Mouse (Mus musculus) forebrain, embryonic 10.5 days (tissue): ENCODE measurements at regions not wholly inside any gene's neighbourhood (a gene's known extent, or its start where the extent isn't known, plus 50 kb on each side); places are given as distances from the start of the nearest gene placed in this dataset.

Experiments used
- DNase-seq: peaks from one replicate; pipeline ENCODE4 v3.0.0-alpha.2; 2017; ENCODE audit warnings: low spot score; ENCODE audit errors: extremely low spot score
- H3K27ac ChIP-seq: fragments of 300-500 bp; sonication (generic); 2 replicates; pipeline ENCODE4 v1.5.1; 2016; ENCODE audit warnings: mild to moderate bottlenecking
- H3K27me3 ChIP-seq: fragments of 300-500 bp; sonication (generic); 2 replicates; pipeline ENCODE4 v1.6.1; 2016; ENCODE audit warnings: mild to moderate bottlenecking; ENCODE audit not compliant: poor library complexity, severe bottlenecking
- H3K36me3 ChIP-seq: fragments of 300-500 bp; sonication (generic); replicated peaks from 2 replicates; pipeline ENCODE4 v1.6.1; 2016; ENCODE audit warnings: mild to moderate bottlenecking, moderate library complexity
- H3K4me1 ChIP-seq: fragments of 300-500 bp; sonication (generic); 2 replicates; pipeline ENCODE4 v1.6.1; 2016
- H3K4me3 ChIP-seq: fragments of 300-500 bp; sonication (generic); 2 replicates; pipeline ENCODE4 v1.5.1; 2016; ENCODE audit warnings: mild to moderate bottlenecking, moderate library complexity
- H3K9me3 ChIP-seq: fragments of 300-500 bp; sonication (generic); 2 replicates; pipeline ENCODE4 v1.6.1; 2016; ENCODE audit warnings: mild to moderate bottlenecking, moderate library complexity
- WGBS: fragments of 180-500 bp; shearing (Covaris S2); methylation state at CpG from one replicate; pipeline ENCODE4 v1.1.7; 2016; 5-methylcytosine and 5-hydroxymethylcytosine counted together

- 88% methylated on average over 10 of the region's 10 CpGs for WGBS
Observed at GRCm38 (mm10) chr5:37932086-37932759, 106.3 kb upstream of the Stx18 start.

GRCm38 (mm10) chr5:37920481-37920880, 96.1 kb upstream of the Msx1 start:
- 23% methylated on average over 2 of the region's 2 CpGs for WGBS
- no peak overlapping the region for H3K27ac ChIP-seq
- H3K27me3 ChIP-seq = peaks cover 64% of the 10 kb centered on the region
- H3K4me1 ChIP-seq = peaks cover 37% of the 10 kb centered on the region
- H3K9me3 ChIP-seq = 0 out of 2 replicates have a peak, but pooled peaks cover 5% of the 10 kb centered on the region
- no peaks in the 10 kb centered on the region for H3K36me3 ChIP-seq
- no peak overlapping the region for H3K4me3 ChIP-seq
- DNase-seq = no peak

More at GRCm38 (mm10) chr5:37932086-37932759, 106.3 kb upstream of the Stx18 start:
- no peak for DNase-seq
- H3K4me1 ChIP-seq = no peaks in the 10 kb centered on the region; the same call in 1 of the 2 replicates
- H3K27ac ChIP-seq = no peak overlapping the region
- H3K36me3 ChIP-seq = no peaks in the 10 kb centered on the region
- peaks cover 5% of the 10 kb centered on the region; the same call in 1 of the 2 replicates for H3K27me3 ChIP-seq
- H3K9me3 ChIP-seq = no peaks in the 10 kb centered on the region
- H3K4me3 ChIP-seq = no peak overlapping the region

GRCm38 (mm10) chr5:37919102-37919501, 94.7 kb upstream of the Msx1 start:
- 0 out of 2 replicates have a peak, but pooled peaks cover 5% of the 10 kb centered on the region for H3K9me3 ChIP-seq
- WGBS = 73% methylated on average over 3 of the region's 3 CpGs
- no peak overlapping the region for H3K27ac ChIP-seq
- peaks cover 37% of the 10 kb centered on the region for H3K4me1 ChIP-seq
- no peak for DNase-seq
- no peaks in the 10 kb centered on the region for H3K36me3 ChIP-seq
- H3K4me3 ChIP-seq = no peak overlapping the region
- peaks cover 76% of the 10 kb centered on the region for H3K27me3 ChIP-seq

- Histone ChIP-seq H3K27me3 (peaks cover 83% of the 10 kb centered on the region), H3K36me3 (no peaks in the 10 kb centered on the region), H3K4me3 (peak overlapping the region; percentile 40), H3K9me3 (peaks cover 11% of the 10 kb centered on the region; the same call in 1 of the 2 replicates), H3K4me1 (peaks cover 37% of the 10 kb centered on the region), H3K27ac (peak overlapping the region; percentile 56; the same call in 1 of the 2 replicates)
- DNase-seq = peak; percentile 40
- 2% methylated on average over 28 of the region's 28 CpGs for WGBS
Observed at GRCm38 (mm10) chr5:37918001-37918707, 93.8 kb upstream of the Msx1 start.

DNA sequence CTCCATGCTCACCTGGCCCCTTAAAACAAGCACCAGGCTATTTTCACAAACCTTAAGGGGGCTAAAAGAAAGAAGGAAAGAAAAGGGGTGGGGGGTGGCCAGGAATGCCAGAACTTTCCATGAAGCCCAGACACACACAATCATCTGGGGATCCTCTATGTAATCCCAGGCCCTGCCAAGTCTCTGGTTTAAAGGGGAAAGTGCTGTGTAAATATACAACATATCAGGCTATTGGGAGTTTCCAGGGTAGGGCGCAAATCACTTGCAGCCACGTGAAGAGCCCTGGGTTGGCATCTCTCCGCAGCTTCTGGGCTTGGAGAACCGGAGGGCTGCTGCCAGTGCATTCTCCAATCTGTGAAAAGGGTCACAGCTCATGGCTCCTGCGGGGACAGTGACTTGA, 92.8 kb upstream of the Msx1 start:
- no peak for DNase-seq
- H3K9me3 ChIP-seq = peaks cover 13% of the 10 kb centered on the region; the same call in 1 of the 2 replicates
- 17% methylated on average over 5 of the region's 5 CpGs for WGBS
- H3K36me3 ChIP-seq = no peaks in the 10 kb centered on the region
- H3K27me3 ChIP-seq = peaks cover 80% of the 10 kb centered on the region
- peaks cover 37% of the 10 kb centered on the region for H3K4me1 ChIP-seq
- H3K27ac ChIP-seq = 0 out of 2 replicates have a peak overlapping the region, but pooled peaks have one; percentile 40
- H3K4me3 ChIP-seq = no peak overlapping the region; the same call in 1 of the 2 replicates

DNA sequence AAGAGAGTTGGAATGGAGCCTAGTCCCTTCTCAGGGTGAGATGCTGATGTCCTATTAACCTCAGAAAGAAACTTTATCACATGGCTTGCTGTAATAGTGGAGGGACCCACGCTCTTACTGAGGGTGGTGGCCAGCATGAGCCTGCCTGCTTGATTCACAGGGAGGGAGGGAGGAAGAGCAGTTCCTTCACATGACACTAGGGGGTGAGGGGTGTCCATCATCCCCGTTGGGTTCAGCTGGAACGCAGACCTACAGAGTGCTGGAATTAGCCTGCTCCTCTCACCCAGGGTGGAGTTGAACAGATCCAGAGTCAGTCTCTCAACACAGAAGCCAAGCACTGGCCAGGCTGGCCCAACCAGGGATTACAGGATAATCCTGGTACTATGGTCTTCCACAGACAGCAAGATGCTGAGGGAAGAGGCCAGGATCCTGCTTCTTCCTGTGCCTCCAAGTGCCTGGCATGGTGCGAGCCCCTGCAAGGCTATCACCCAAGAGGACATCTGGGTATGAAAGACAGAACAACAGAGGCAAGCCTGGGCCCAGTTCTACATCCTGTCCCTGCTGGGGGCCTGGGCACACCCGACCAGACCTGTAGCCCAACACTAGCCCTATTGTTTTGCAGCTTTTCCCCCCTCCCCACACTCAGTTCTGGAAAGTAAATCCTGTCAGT, 80.4 kb upstream of the Msx1 start:
- Histone ChIP-seq H3K27ac (no peak overlapping the region), H3K36me3 (no peaks in the 10 kb centered on the region), H3K4me3 (no peak overlapping the region), H3K27me3 (peaks cover 81% of the 10 kb centered on the region), H3K4me1 (peaks cover 29% of the 10 kb centered on the region), H3K9me3 (peaks cover 6% of the 10 kb centered on the region; the same call in 1 of the 2 replicates)
- no peak for DNase-seq
- 43% methylated on average over 5 of the region's 5 CpGs for WGBS

DNA sequence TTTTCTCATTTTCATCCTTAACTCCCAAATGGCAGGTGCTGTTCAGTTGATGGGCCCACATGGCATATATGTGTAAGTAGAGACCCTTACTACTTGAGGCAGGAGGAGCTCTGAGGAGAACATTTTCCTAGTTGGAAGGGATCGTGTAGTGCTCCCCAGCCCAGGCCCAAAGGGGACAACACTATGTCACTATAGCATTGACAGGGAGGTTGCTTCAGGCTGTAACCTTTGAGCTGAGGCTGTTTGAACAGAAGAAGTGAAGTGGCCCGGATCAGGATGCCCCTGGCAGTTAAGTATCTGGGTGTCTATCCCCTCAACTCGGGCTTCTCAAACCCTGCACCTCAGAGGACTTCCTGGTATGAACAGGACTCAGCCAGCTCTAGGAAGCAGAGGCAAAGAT, 79.5 kb upstream of the Msx1 start:
- 80% methylated on average over 3 of the region's 3 CpGs for WGBS
- H3K36me3 ChIP-seq = no peaks in the 10 kb centered on the region
- peaks cover 90% of the 10 kb centered on the region for H3K27me3 ChIP-seq
- peaks cover 29% of the 10 kb centered on the region for H3K4me1 ChIP-seq
- DNase-seq = no peak
- no peaks in the 10 kb centered on the region for H3K9me3 ChIP-seq
- H3K27ac ChIP-seq = no peak overlapping the region
- H3K4me3 ChIP-seq = no peak overlapping the region

DNA sequence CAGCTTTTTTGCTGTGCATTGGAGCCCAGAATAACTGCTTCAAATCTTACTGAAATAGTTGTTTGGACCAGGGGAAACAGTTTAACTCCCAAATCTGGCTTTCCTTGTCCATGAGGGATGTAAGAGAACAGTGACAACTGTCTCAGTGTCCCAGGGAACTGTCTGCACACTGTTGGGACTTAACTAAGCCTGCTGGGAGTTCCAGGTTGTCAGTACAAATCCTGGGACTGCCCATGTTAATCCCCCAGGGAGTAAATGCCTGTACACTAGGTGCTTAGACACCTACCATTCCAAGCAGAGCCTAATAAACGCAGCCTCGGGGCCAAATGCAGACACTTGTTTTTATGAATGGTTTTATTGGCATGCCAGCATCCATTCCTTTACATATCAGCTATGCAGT, 78.4 kb upstream of the Msx1 start:
- Histone ChIP-seq H3K27ac (no peak overlapping the region), H3K4me1 (peaks cover 38% of the 10 kb centered on the region), H3K27me3 (peaks cover 100% of the 10 kb centered on the region), H3K9me3 (no peaks in the 10 kb centered on the region), H3K4me3 (no peak overlapping the region), H3K36me3 (no peaks in the 10 kb centered on the region)
- DNase-seq = no peak
- 60% methylated on average over 2 of the region's 2 CpGs for WGBS

GRCm38 (mm10) chr5:37901861-37902291, 77.5 kb upstream of the Msx1 start:
- Histone ChIP-seq H3K36me3 (no peaks in the 10 kb centered on the region), H3K27ac (no peak overlapping the region; the same call in 1 of the 2 replicates), H3K4me1 (peaks cover 46% of the 10 kb centered on the region), H3K27me3 (peaks cover 100% of the 10 kb centered on the region), H3K4me3 (peak overlapping the region; percentile 32), H3K9me3 (no peaks in the 10 kb centered on the region)
- WGBS = under 1% methylated on average over 16 of the region's 16 CpGs
- peak; percentile 58 for DNase-seq

GRCm38 (mm10) chr5:37898041-37898615, 73.7 kb upstream of the Msx1 start:
- H3K9me3 ChIP-seq = no peaks in the 10 kb centered on the region
- 63% methylated on average over 12 of the region's 12 CpGs for WGBS
- H3K36me3 ChIP-seq = no peaks in the 10 kb centered on the region
- H3K27ac ChIP-seq = 0 out of 2 replicates have a peak overlapping the region, but pooled peaks have one; percentile 9
- no peak for DNase-seq
- peaks cover 75% of the 10 kb centered on the region for H3K4me1 ChIP-seq
- H3K27me3 ChIP-seq = peaks cover 99% of the 10 kb centered on the region
- H3K4me3 ChIP-seq = no peak overlapping the region

DNA sequence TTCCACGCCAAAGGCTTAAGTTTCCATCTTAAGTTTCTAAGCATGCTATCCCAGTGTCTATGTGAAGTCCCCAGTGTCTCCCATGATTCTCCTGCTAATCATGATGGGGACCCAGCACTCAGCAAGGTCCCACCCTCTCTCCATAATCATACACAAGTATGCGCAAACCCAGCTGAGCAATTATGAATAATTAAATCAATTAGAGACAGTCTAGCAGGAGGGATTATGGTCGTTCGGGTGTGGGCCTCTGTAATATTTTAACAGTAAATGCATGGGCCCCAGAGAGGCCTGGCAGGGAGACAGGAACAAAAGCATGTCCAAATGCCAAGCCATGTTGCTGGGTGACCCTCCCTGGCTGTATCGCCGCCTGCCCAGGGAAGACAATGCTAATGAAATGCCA, 73.1 kb upstream of the Msx1 start:
- H3K4me1 ChIP-seq = peaks cover 75% of the 10 kb centered on the region
- peaks cover 99% of the 10 kb centered on the region for H3K27me3 ChIP-seq
- no peaks in the 10 kb centered on the region for H3K9me3 ChIP-seq
- 63% methylated on average over 6 of the region's 6 CpGs for WGBS
- H3K4me3 ChIP-seq = no peak overlapping the region
- no peaks in the 10 kb centered on the region for H3K36me3 ChIP-seq
- no peak overlapping the region for H3K27ac ChIP-seq
- DNase-seq = no peak
